Mouse (Mus musculus) urinary bladder, postnatal 10 days (tissue): ENCODE results near the gene Tnfsf12.

Experiments
- DNase-seq: peaks from one replicate; pipeline ENCODE4 v3.0.0; 2022; ENCODE audit warnings: low spot score

The Tnfsf12 gene

GRCm38 (mm10) chr11:69653399-69653798 lies 42.2 kb downstream of the Tnfsf12 start:
- DNase-seq = no peak

DNA sequence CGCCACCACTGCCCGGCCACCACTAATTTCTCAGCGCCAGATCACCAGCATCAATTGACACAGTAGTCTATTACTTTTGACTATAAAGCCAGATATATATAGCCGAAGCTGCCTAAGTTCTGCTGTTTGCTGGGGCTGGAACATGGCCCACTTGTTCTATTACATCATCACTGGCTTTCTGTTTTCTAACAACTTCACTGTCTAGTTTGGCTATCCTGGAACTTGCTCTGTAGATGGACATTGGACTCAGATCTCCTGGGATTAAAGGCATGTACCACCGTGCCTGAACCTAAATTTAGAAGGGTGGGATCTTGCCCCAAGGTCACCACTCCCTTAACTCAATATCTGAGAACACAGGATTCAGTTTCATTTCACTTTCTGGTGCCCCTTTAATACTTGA lies 49.8 kb downstream of the Tnfsf12 start:
- no peak for DNase-seq
